Mouse (Mus musculus) bone marrow, adult 2 months (tissue): Measurements from ENCODE around the gene Tent4b. TPM values are rescaled to one million over a fixed set of nuclear protein-coding genes. Genes with fewer than 3 reads are reported as not detected.
A peak's percentile ranks its signal among the peaks of the same experiment; 100 is the strongest.

Source experiments
- H3K27ac ChIP-seq: fragments of 200-500 bp; 2 replicates; pipeline ENCODE4 v1.5.1; 2012; ENCODE audit warnings: low read depth, mild to moderate bottlenecking, control low read depth, inconsistent platforms, low read length; ENCODE audit not compliant: control insufficient read depth, poor library complexity, insufficient read depth
- H3K4me1 ChIP-seq: fragments of 200-500 bp; 2 replicates; pipeline ENCODE4 v1.6.1; 2011; ENCODE audit warnings: low read length; ENCODE audit not compliant: control insufficient read depth, insufficient read depth
- H3K4me3 ChIP-seq: fragments of 200-500 bp; replicated peaks from 2 replicates; pipeline ENCODE3; 2011; ENCODE audit warnings: mild to moderate bottlenecking, low read depth, low read length, control low read depth; ENCODE audit not compliant: control insufficient read depth
- CTCF ChIP-seq: fragments of 200-500 bp; IDR thresholded peaks from 2 replicates; pipeline ENCODE4 v1.5.1; 2011; ENCODE audit warnings: low read length, control low read depth; ENCODE audit not compliant: control insufficient read depth, insufficient read depth
- POLR2A ChIP-seq: fragments of 200-500 bp; IDR thresholded peaks from 2 replicates; pipeline ENCODE4 v1.6.1; 2011; ENCODE audit warnings: low read depth, mild to moderate bottlenecking, control low read depth, low read length, borderline replicate concordance; ENCODE audit not compliant: control insufficient read depth
- WGBS: fragments of 180-500 bp; shearing (Covaris S2); methylation state at CpG from one replicate; pipeline ENCODE4 v1.1.7; 2018; 5-methylcytosine and 5-hydroxymethylcytosine counted together
- polyA plus RNA-seq: library from polyadenylated mRNA; stranded (reverse); fragments of >200 nt; gene quantifications from 2 replicates; pipeline ENCODE4 v1.2.4, GENCODE M21; 2011; ENCODE audit warnings: low replicate concordance; ENCODE audit not compliant: missing spikeins, insufficient read depth, insufficient read length

Tent4b gene
- polyA plus RNA-seq, 1 experiment: 15.1 TPM

- H3K4me1 ChIP-seq: no peaks in the 10 kb centered on the region; the same call in 1 of the 2 replicates
- no peak overlapping the region for H3K27ac ChIP-seq
- WGBS: 78% methylated on average over 4 of the region's 4 CpGs
- no peak overlapping the region for H3K4me3 ChIP-seq
- no peak for TF ChIP-seq POLR2A
- TF ChIP-seq CTCF: peak; percentile 95
Observed at GRCm38 (mm10) chr8:88244298-88244697, 45.3 kb downstream of the Tent4b start.

DNA sequence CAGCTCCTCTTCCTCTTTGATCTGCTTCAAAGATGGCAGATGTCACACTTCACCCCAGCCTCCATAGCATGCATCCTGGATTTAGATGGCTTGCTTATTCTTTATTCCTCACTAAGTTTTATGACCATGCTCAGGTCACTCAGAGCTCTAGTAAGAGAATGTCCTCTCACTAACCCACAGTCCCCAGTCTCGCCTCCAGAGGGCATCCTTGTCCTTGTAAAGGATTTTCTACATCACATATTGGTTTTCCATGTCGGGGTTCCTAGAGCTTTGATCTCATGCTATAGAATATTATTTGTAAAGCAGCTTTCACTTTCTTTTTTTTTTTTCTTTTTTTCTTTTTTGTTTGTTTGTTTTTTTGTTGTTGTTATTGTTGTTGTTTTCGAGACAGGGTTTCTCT, 53.8 kb downstream of the Tent4b start:
- no peak overlapping the region for H3K4me3 ChIP-seq
- no peak for TF ChIP-seq POLR2A
- TF ChIP-seq CTCF: no peak

GRCm38 (mm10) chr8:88254957-88255356, 55.9 kb downstream of the Tent4b start:
- TF ChIP-seq POLR2A (no peak), CTCF (no peak)
- Histone ChIP-seq H3K27ac (no peak overlapping the region), H3K4me1 (no peaks in the 10 kb centered on the region), H3K4me3 (no peak overlapping the region)
- 78% methylated on average over 7 of the region's 7 CpGs for WGBS

More for the DNA sequence above, 53.8 kb downstream of the Tent4b start:
- no peaks in the 10 kb centered on the region for H3K4me1 ChIP-seq
- WGBS: 76% methylated on average over 3 of the region's 3 CpGs
- no peak overlapping the region for H3K27ac ChIP-seq

- no peaks in the 10 kb centered on the region for H3K4me1 ChIP-seq
- WGBS: 66% methylated on average over 6 of the region's 6 CpGs
- no peak overlapping the region for H3K4me3 ChIP-seq
- H3K27ac ChIP-seq: no peak overlapping the region
- TF ChIP-seq POLR2A (no peak), CTCF (no peak)
Observed at GRCm38 (mm10) chr8:88258024-88258423, 59.0 kb downstream of the Tent4b start.

DNA sequence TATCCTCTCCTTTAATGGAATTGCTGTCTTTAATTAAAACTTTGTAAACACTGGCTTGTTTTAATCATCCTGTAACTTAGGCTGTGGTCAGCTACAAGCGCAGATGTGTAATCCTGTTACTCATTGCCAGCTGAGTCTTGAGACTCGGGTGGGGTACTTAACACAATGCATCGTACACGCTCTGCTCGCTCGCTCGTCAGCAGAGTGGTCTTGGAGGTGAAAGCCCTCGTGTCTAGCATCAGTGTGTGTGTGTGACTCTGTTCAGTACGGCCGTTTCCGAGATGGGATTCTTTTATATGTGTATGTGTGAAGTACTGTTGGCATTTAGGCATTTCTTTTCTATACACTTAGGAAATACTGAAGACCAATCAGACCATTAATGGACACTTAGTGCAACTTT, 59.5 kb downstream of the Tent4b start:
- no peak overlapping the region for H3K4me3 ChIP-seq
- TF ChIP-seq POLR2A (no peak), CTCF (no peak)
- H3K4me1 ChIP-seq: no peaks in the 10 kb centered on the region
- 91% methylated on average over 11 of the region's 11 CpGs for WGBS
- H3K27ac ChIP-seq: no peak overlapping the region

DNA sequence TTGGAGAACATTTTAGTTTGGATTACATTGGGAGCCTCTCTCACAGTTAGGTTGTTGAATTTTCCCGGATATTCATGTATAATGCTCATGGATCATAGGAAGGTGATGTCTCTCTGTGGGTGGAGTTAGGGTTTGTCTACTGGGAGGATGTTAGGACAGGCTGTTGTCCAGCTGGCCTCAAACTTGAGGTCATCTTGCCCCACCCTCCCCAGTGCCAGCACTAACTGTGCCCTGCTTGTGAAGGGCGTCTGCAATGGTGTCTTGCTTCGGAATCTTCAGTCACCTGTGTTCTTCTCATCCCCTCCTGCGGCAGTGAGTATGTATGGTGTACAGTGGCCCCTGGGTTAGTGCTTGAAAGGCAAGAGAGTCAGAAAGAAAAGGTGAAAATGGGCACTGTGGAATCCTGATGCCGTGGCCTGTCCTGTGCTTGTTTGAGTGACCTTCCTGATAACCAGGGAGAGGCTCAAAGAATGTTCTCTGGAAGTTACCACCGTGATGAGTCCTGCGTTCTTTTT, 61.5 kb downstream of the Tent4b start:
- Histone ChIP-seq H3K4me1 (no peaks in the 10 kb centered on the region), H3K27ac (no peak overlapping the region), H3K4me3 (no peak overlapping the region)
- WGBS: 91% methylated on average over 7 of the region's 7 CpGs
- TF ChIP-seq CTCF (no peak), POLR2A (no peak)

DNA sequence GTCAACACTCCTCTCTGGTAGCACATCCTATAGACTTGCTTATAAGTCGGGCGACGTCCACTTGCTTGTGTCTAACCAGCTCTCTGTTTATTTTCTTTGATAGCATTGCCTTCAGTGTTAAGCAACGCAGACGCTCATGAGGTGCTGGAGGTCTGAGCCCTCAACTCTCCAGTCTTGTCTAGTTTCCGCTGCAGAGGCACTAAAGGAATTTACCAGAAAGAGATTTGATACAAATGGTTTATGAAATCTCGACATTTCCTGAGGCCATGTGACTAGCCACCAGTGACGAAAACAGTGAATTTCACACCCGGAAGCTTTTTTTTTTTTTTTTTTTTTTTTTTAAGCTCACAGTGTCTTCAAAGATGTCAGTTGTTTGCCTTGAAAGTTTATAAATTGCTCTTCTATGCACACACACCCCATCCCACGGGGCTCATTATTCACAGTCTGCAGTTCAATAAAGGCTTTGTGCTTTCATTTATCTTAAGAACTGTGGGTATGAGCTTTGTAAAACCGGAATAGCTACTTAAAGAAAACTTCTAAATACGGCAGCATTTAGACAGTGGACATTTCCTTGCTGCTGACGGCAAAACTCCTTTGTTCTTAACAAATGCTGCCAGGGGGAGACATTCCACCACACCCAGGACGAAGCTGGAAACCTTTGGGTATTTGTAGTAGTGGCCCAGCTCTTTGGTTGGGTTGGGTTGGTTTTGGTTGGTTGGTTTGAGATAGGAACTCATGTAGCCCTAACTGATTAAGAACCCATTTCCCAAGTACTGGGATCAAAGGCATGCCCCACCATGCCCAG, 64.0 kb downstream of the Tent4b start:
- TF ChIP-seq CTCF (no peak), POLR2A (no peak)
- no peak overlapping the region for H3K4me3 ChIP-seq
- no peak overlapping the region for H3K27ac ChIP-seq
- H3K4me1 ChIP-seq: no peaks in the 10 kb centered on the region
- 58% methylated on average over 14 of the region's 14 CpGs for WGBS

DNA sequence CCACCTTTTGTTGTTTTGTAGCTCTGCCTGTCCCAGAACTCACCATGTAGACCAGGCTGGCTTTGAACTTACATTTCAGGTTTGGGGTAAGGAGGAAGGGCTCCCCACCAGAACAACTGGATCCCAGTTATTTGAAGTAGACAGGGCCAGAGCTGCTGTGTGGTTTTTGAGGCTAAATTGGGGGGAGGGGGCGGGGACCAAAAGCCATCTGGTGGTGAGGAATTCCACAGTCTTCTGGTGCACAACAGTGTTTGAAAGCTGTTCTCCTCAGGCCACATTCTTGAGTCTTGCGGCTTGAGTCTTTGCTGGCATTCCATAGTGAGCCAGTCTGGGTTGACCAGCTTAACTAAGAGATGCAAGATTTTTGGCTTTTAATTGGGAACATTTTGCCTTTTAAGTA, 66.5 kb downstream of the Tent4b start:
- TF ChIP-seq CTCF: no peak
- TF ChIP-seq POLR2A: no peak
- Histone ChIP-seq H3K4me1 (no peaks in the 10 kb centered on the region; the same call in 1 of the 2 replicates), H3K27ac (no peak overlapping the region), H3K4me3 (no peak overlapping the region)
- 20% methylated on average over 2 of the region's 2 CpGs for WGBS
